Mouse (Mus musculus) cerebellum, adult 2 months (tissue): Measurements from ENCODE around the gene Cav2.

ENCODE experiments used
- CTCF ChIP-seq: fragments of 200-500 bp; IDR thresholded peaks from 2 replicates; pipeline ENCODE4 v1.5.1; 2011; ENCODE audit warnings: low read depth, mild to moderate bottlenecking, control low read depth, low read length, moderate library complexity, borderline replicate concordance; ENCODE audit not compliant: insufficient read depth
- POLR2A ChIP-seq: fragments of 200-500 bp; IDR thresholded peaks from 2 replicates; pipeline ENCODE4 v1.6.1; 2011; ENCODE audit warnings: low read length, control low read depth, borderline replicate concordance; ENCODE audit not compliant: insufficient read depth

DNA sequence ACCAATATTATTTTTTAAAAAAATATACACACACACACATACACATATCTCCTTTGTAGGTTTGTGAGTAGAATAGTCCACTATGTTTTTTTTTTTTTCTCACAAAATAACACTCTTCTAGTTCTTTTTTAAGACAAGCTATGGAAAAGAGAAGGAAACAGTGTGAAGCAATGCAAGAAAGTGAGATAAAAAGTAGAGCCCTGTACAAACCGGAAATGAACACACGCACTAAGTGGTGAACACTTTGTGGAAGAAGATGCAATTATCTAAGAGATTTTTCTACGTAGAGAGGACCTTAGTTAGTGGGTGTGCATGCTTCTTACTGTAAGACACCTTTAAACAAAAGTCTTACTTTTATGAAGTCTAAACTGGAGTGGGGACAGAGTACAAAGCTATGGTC is 33.3 kb upstream of the Cav2 start:
- TF ChIP-seq CTCF = no peak
- no peak for TF ChIP-seq POLR2A
